Mouse (Mus musculus): ENCODE measurements around the gene Bpifb9b. TPM values are rescaled to one million over a fixed set of nuclear protein-coding genes. Genes with fewer than 3 reads are reported as not detected.
"Not testable (repeated sequence)": the region's sequence is repeated elsewhere in the genome, so short reads cannot be mapped to it uniquely, and the experiment has no call there.

Gene Bpifb9b
- polyA plus RNA-seq, 1 experiment: not detected

DNA sequence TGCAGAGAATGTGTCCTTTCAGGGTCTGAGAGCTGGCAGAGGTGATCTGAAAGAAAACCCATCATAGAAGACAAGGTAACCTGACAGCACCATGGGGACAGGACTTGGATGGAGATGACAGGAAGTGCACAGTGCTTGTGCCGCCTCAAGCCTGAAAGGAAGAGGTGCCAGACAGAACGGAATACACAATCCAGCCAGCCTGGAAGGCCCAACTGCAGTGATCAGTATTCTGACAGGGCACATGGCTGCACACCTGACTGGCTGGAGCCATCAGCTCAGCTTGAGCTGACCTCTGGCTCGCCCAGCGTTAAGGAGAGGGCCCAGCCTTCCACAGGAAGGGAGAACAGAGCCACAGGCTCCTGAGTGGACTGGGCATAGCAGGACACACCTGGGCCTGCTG lies 28.5 kb downstream of the Bpifb9b start:
- DNase-seq: no peak
- TF ChIP-seq CTCF (IDR thresholded peaks at IDR 0.05; ENCODE audit: insufficient read depth, low read length): no peak
- TF ChIP-seq POLR2A (IDR thresholded peaks at IDR 0.05; ENCODE audit: borderline replicate concordance, extremely low read depth, low read depth, low read length): no peak
- H3K4me1 ChIP-seq (ENCODE audit: control insufficient read depth, insufficient read depth, low read length): no peaks in the 10 kb centered on the region
- WGBS: 81% methylated on average over 4 of the region's 4 CpGs
- H3K4me3 ChIP-seq (replicated peaks; ENCODE audit: extremely low read depth, low read depth, low read length): no peak overlapping the region

DNA sequence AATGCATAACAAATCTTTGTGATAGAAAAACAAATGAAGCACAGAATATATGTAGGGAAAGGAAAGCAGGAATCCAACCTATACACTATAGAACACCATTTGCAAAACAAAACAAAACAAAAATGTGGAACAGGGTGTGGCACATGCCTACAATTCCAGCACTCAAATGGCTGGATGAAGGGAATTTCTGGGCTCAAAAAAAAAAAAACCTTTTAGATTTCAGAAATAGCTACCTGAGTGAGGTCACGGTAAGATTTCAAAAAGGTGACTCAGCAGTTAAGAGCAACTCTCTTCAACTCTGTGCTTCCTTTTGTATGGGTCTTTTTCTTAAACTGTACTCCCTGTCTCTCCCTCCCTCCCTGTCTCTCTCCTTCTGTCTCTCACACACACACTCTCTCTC lies 31.1 kb downstream of the Bpifb9b start:
- no peaks in the 10 kb centered on the region for H3K4me1 ChIP-seq (ENCODE audit: control insufficient read depth, insufficient read depth, low read length)
- TF ChIP-seq POLR2A (IDR thresholded peaks at IDR 0.05; ENCODE audit: borderline replicate concordance, extremely low read depth, low read depth, low read length) (no peak), CTCF (IDR thresholded peaks at IDR 0.05; ENCODE audit: insufficient read depth, low read length) (no peak)
- no peak for DNase-seq
- no peak overlapping the region for H3K4me3 ChIP-seq (replicated peaks; ENCODE audit: extremely low read depth, low read depth, low read length)
- 59% methylated on average over 1 of the region's 1 CpGs for WGBS

- TF ChIP-seq POLR2A (IDR thresholded peaks at IDR 0.05; ENCODE audit: borderline replicate concordance, extremely low read depth, low read depth, low read length) (no peak), CTCF (IDR thresholded peaks at IDR 0.05; ENCODE audit: insufficient read depth, low read length) (no peak)
- no peak for DNase-seq
- Histone ChIP-seq H3K4me3 (replicated peaks; ENCODE audit: extremely low read depth, low read depth, low read length) (no peak overlapping the region), H3K4me1 (ENCODE audit: control insufficient read depth, insufficient read depth, low read length) (no peaks in the 10 kb centered on the region)
- WGBS: 74% methylated on average over 2 of the region's 2 CpGs
Observed at GRCm38 (mm10) chr2:154339356-154339755, 32.3 kb downstream of the Bpifb9b start.

- 87% methylated on average over 3 of the region's 3 CpGs for WGBS
- Histone ChIP-seq H3K4me3 (replicated peaks; ENCODE audit: extremely low read depth, low read depth, low read length) (no peak overlapping the region), H3K4me1 (ENCODE audit: control insufficient read depth, insufficient read depth, low read length) (no peaks in the 10 kb centered on the region)
- TF ChIP-seq CTCF (IDR thresholded peaks at IDR 0.05; ENCODE audit: insufficient read depth, low read length): no peak
- TF ChIP-seq POLR2A (IDR thresholded peaks at IDR 0.05; ENCODE audit: borderline replicate concordance, extremely low read depth, low read depth, low read length): no peak
- no peak for DNase-seq
Observed at GRCm38 (mm10) chr2:154348152-154348551, 41.1 kb downstream of the Bpifb9b start.

- WGBS: 71% methylated on average over 15 of the region's 19 CpGs
- H3K4me1 ChIP-seq (ENCODE audit: control insufficient read depth, insufficient read depth, low read length); DNase-seq: not testable (repeated sequence)
- peak overlapping the region; percentile 82 for H3K4me3 ChIP-seq (replicated peaks; ENCODE audit: extremely low read depth, low read depth, low read length)
Observed at GRCm38 (mm10) chr2:154354000-154354425, 47.0 kb downstream of the Bpifb9b start.

DNA sequence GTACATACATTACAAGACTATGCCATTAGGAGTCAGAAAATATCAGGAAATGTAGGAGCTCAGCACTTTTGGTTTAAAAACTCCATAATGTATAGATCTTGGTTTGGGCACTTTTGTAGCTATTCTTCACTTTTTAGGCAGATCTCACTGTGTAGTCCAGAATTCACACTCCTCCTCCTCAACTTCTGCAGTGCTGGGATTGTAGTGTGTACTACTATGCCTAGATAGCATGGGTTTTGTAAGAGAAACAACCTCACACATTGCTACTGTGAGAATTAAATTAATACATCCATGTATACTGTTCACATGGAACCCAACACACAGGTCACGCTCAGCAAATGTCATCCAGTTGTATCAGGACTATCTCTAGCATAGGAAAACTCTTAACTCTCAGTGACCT lies 60.5 kb downstream of the Bpifb9b start:
- TF ChIP-seq POLR2A (IDR thresholded peaks at IDR 0.05; ENCODE audit: borderline replicate concordance, extremely low read depth, low read depth, low read length) (no peak), CTCF (IDR thresholded peaks at IDR 0.05; ENCODE audit: insufficient read depth, low read length) (no peak)
- H3K4me3 ChIP-seq (replicated peaks; ENCODE audit: extremely low read depth, low read depth, low read length): no peak overlapping the region
- H3K4me1 ChIP-seq (ENCODE audit: control insufficient read depth, insufficient read depth, low read length): no peaks in the 10 kb centered on the region
- DNase-seq: no peak
- 96% methylated on average over 1 of the region's 1 CpGs for WGBS

Other genes starting within 250 kb of the Bpifb9b start
- not detected in 2 replicates for gene Bpifa3, start 176.9 kb upstream of the Bpifb9b start, polyA plus RNA-seq (2012; rRNA removed)
- 295 and 710 TPM in 2 replicates for gene Bpifa1, start 164.3 kb upstream of the Bpifb9b start, polyA plus RNA-seq (2012; rRNA removed)
- 4.3 TPM in 1 of 2 replicates, not detected in the other for gene Bpifa5, start 144.6 kb upstream of the Bpifb9b start, polyA plus RNA-seq (2012; rRNA removed)
- 103 and 136 TPM in 2 replicates for gene Bpifb1, start 116.4 kb upstream of the Bpifb9b start, polyA plus RNA-seq (2012; rRNA removed)
- gene Bpifb5, start 83.5 kb upstream of the Bpifb9b start, polyA plus RNA-seq (2012; rRNA removed): 7.2 and 9.0 TPM in 2 replicates
- gene Bpifb9a, start 49.4 kb upstream of the Bpifb9b start, polyA plus RNA-seq (2012; rRNA removed): not detected in 2 replicates
- 6.6 and 9.5 TPM in 2 replicates for gene Cdk5rap1, start 65.8 kb downstream of the Bpifb9b start, polyA plus RNA-seq (2012; rRNA removed)
- 22.5 and 24.1 TPM in 2 replicates for gene Snta1, start 100.9 kb downstream of the Bpifb9b start, polyA plus RNA-seq (2012; rRNA removed)
- 8.8 and 12.7 TPM in 2 replicates for gene Cbfa2t2, start 129.3 kb downstream of the Bpifb9b start, polyA plus RNA-seq (2012; rRNA removed)
- gene 1700003F12Rik, start 239.9 kb downstream of the Bpifb9b start, polyA plus RNA-seq (2012; rRNA removed): 0.98 TPM in 1 of 2 replicates, not detected in the other
- 0.07 TPM in 2 replicates for gene Actl10, start 244.5 kb downstream of the Bpifb9b start, polyA plus RNA-seq (2012; rRNA removed)

Measured in lung, adult 2 months (tissue).